Mouse (Mus musculus) adrenal gland, adult 18-20 months (tissue): ENCODE data around the gene Tubb4b. TPM values are rescaled to one million over a fixed set of nuclear protein-coding genes. Genes with fewer than 3 reads are reported as not detected.

Experiments
- DNase-seq, 2 experiments: peaks; one replicate each; pipeline ENCODE4 v3.0.0; 2021 to 2022; ENCODE audit warnings: low spot score in 2 of 2
- total RNA-seq, 2 experiments: library from RNA; stranded (reverse); gene quantifications; 1 replicate in 1 of 2; 2 replicates in 1 of 2; pipeline ENCODE4 v1.2.3; 2021

Gene Tubb4b
- total RNA-seq, 2 experiments from 2014 or later = 284 to 287 TPM

GRCm38 (mm10) chr2:25246183-25247072 lies 21.9 kb upstream of the Tubb4b start, which contains the start of gene AL732309.1:
Gene AL732309.1, minus strand, starts transcription at chr2:25246863.
- DNase-seq = no peak

DNA sequence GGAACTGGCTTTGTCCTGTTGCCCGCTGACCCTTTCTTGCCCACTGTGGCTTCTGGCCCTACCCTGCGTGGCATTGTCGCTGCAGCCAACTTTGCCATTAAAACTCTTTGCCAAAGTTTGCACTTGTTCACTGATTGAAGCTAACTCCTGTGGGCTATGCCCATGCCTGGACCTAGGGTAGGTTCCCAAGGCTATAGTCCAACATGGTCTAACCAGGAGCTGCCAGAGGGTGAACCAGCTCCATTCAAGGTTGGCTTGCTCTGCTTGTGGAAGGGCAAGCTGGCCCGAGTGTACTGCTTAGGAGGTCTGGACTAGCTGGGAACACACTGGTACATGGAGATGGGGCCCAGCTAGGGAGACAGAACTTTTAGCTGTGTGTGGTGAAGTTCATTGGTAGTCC lies 19.6 kb upstream of the Tubb4b start:
- DNase-seq = no peak

DNA sequence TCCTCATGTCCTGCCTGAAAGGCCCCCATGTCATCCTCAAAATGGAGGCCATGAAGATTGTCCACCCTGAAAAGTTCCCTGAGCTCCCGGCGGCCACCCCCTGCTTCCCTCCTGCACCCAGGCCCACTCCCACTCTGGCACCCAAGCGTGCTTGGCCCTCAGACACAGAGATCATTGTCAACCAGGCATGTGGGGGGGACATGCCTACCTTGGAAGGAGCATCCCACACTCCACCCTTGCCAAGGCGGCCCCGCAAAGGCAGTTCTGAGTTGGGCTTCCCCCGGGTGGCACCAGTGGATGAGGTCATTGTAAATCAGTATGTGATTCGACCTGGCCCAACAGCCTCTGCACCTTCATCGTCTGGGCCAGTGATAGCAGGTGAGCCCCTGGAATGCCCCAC lies 18.8 kb upstream of the Tubb4b start:
- no peak for DNase-seq

DNA sequence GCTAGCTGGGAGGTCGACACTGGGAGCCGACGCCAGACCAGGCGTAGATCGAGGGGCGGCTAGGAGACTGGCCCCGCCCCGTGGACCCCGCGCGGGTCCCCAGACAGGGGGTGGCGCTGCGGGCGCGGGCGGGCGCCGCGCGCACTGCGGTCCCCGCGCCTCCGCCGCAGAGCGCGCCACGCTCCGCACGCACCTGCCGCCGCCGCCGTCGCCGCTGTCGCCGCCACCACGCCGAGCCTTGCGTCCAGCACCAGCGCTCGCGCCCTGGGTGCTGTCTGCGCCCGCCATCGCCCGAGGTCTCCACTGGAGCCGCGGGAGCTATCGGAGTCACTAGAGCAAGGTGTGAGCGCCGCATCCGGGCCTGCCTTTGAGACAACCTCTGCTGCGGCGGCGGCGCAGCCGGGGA lies 17.6 kb upstream of the Tubb4b start, which contains the start of the genes Rnf208 and Cysrt1:
TSS of gene Rnf208 (plus strand) at position 155 of the 406 bp plus-strand sequence.
TSS of gene Cysrt1 (minus strand) at position 352 of the 406 bp plus-strand sequence.
- no peak for DNase-seq

- DNase-seq = no peak
Measured at GRCm38 (mm10) chr2:25241438-25241775, 16.9 kb upstream of the Tubb4b start.

- DNase-seq = peak; percentile 61 to 62
Measured at GRCm38 (mm10) chr2:25240723-25241437, 16.4 kb upstream of the Tubb4b start.

GRCm38 (mm10) chr2:25240310-25240709 lies 15.8 kb upstream of the Tubb4b start:
- no peak for DNase-seq

- no peak for DNase-seq
Measured at GRCm38 (mm10) chr2:25239766-25240165, 15.3 kb upstream of the Tubb4b start.

GRCm38 (mm10) chr2:25238106-25238505 lies 13.6 kb upstream of the Tubb4b start:
- DNase-seq = no peak

DNA sequence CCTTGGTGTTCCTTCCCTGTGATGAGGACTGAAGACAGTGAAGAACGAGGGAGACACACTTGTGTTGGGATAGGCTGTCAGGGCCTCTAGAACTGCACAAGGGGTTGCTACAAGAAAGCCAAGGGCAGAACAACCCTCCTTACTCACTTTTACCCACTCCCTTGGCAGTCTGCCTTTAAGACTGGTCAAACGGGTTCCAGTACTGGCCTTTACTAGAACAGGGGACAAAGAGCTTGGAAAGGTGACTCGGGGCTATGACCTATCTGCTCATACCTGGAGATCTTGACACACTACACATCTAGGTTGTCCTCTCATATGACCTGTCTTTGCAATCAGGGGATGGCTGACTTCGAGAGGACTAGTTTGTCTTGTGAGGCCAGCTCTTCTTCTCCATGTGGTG lies 13.0 kb upstream of the Tubb4b start:
- no peak for DNase-seq

- DNase-seq = no peak
Measured at GRCm38 (mm10) chr2:25236614-25237013, 12.1 kb upstream of the Tubb4b start, which contains the start of gene Rnf224. Gene Rnf224, minus strand, starts transcription at chr2:25236787.

- DNase-seq = no peak
Measured at GRCm38 (mm10) chr2:25234551-25235220, 10.2 kb upstream of the Tubb4b start.

- no peak for DNase-seq
Measured at GRCm38 (mm10) chr2:25234050-25234449, 9.5 kb upstream of the Tubb4b start, which contains the start of gene Slc34a3. Gene Slc34a3, minus strand, starts transcription at chr2:25234364.

DNA sequence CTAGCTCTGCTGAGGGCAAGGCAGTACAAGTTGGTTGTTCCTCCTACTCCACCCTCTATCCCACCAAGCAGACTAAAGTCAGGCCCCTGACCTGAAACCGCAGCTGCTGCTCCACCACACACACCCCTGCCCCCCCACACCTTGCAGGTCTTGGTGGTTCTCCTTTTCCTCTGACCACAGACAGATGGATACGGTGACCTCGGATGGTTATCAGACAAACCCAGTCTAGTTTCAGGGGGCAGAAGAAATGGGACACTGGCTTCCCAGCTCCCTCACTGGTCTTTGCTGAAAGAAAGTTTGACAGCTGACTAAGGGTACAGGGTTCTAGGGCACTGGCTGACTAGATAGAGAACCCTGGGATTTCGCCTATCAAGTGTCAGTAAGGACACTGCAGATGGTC lies 8.9 kb upstream of the Tubb4b start:
- DNase-seq = no peak

GRCm38 (mm10) chr2:25231038-25231437 lies 6.5 kb upstream of the Tubb4b start:
- no peak for DNase-seq

DNA sequence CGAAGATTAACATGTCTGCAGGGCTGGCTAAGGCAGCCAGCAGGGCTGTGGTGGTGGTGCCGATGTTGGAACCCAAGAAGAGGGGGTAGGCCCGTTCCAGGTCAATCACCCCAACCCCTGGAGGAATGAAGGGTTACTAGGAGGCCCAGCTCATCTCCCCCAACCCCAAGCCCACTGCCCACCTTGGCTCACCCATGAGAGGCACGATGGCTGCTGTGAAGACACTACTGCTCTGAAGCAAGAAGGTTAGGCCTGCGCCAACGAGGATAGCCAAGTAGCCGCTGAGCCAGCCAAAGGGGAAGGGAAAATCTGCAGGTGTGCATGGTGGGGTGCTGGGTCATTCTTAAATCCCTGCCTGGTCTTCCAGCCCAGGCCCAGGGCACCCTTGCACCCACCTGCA lies 6.1 kb upstream of the Tubb4b start:
- DNase-seq = no peak

DNA sequence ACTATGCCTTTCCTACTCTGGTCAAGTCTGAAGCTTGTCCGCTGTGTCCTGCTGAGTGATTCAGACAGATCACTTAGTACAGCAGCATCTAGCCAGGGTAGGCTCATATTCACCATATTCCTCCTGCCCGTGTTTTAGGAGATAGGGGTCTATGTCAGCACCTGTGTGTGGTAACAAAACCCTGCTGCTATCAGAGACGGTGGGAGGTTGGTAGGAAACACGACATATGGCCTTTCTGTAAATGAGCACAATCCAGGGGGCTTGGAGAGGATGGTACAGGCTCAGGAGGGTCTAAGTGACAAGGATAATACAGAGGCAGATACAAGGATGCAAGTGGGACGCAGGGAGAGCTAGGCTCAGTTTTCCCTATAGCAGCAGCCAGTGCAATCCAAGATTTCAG lies 5.1 kb upstream of the Tubb4b start:
- no peak for DNase-seq

GRCm38 (mm10) chr2:25228995-25229530 lies 4.6 kb upstream of the Tubb4b start:
- DNase-seq = no peak

GRCm38 (mm10) chr2:25228431-25228889 lies 4.0 kb upstream of the Tubb4b start:
- DNase-seq = peak; percentile 78 to 83

- DNase-seq = no peak
Measured at GRCm38 (mm10) chr2:25227406-25227805, 2.9 kb upstream of the Tubb4b start.

GRCm38 (mm10) chr2:25226864-25227263 lies 2.4 kb upstream of the Tubb4b start:
- no peak for DNase-seq
